Mouse (Mus musculus): ENCODE measurements around the gene Calu.
"Not testable (repeated sequence)": the region's sequence is repeated elsewhere in the genome, so short reads cannot be mapped to it uniquely, and the experiment has no call there.

Calu gene

DNA sequence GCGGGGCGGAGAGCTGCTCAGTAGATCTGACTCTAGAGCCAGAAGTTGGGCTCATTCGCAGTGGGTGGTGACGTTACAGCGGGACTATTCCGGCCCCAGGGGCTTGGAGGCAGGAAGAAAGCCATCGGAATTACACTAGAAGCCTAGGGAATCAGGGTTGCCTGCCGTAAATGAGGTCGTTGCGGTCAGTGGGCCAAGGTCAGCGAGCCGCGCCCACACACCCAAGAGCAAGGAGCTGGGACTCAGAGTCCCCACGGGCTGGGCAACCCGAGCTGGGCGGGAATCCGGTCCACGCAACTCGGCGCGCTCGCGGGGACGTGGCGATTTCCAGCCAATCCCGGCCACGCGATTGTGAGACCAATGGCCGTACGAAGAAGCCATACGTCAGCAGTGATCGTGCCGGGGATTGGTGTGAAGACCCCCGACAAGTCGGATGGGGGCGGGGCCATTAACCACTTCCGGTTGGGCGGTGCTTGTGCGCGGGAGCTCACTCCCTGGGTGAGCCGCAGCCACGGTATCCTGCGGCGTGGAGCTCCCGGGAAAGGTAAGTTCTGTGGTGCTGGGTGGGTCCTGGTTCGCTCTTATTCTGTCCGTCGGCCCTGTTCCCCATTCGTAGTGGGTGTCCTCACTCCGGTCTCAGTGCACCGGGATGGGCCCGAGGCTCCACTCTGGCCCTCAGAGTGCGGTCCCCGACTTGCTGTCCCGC, at the start of gene Calu:
TSS of gene Calu (plus strand) at position 405 of the 706 bp plus-strand sequence.
- peak; percentile 100 for DNase-seq

DNA sequence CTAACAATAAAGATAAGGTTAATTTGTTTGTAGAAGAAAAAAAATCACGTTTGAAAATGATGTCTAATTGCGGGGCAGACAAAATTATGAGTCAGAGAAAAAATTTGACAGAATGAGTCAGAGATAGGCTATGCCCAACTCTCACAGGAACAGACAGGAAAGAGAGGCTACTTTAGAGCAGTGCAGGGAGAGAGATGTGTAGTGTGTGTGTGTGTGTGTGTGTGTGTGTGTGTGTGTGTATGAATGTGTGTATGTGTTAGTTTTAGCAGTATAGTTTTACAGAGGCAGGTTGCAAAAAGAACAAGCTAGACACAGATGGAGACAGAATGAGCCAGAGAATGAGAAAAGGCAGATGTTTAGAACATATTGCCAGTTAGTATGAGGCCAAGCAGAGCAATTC, 48.8 kb upstream of the Calu start:
- no peak for DNase-seq

DNA sequence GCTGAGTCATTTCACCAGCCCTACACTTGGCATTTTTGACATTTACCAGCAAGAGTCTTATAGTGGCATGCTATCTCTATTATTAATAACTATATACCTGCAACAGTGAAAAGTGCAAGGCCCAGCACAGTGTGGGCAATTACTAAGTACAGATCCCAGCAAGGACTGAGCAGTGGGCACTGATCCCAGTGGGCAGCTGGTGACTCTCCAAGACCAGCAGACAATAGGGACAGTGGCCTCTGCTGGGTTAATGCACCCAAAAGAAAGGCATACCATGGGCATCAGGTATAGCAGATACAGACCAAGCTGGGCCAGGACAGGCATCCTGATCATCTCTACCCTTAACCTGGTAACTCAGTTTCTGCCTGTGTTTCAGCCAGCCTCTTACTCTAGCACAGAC, 44.6 kb upstream of the Calu start:
- no peak for DNase-seq

DNA sequence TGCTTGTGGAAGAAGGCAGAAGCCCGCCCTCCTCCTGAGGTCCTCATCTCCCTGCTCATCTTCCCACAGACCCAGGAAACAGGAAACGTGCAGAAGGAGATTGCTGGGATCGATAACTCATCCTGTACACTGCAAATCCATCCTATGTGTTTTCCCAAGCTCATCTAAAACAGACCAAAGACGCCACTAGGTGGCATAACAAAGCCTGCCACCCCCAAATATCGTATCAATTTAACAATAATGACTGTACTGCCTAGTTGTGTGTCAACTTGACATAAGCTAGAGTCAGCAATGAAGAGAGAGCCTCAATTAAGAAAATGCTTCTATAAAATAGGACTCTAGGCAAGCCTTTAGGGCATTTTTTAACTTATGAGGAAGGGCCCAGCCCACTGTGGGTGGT, 44.1 kb upstream of the Calu start:
- no peak for DNase-seq

DNA sequence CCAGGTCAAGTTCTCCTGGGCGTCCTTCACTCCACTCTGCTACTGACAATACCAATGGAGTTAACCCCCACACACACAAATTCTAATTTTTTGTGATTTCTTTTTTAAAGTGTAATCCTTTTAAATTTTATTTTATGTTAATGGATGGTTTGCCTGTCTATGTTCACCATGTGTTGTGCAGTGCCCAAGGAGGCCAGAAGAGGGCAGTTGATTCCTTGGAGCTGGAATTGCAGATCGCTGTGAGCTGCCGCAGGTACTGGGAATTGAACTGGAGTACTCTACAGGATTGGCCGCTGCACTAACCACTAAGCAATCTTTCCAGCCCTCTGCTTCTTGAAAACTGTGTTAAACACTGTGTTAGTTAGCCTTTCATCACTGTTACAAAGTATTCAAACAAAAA, 42.4 kb upstream of the Calu start:
- DNase-seq = no peak

DNA sequence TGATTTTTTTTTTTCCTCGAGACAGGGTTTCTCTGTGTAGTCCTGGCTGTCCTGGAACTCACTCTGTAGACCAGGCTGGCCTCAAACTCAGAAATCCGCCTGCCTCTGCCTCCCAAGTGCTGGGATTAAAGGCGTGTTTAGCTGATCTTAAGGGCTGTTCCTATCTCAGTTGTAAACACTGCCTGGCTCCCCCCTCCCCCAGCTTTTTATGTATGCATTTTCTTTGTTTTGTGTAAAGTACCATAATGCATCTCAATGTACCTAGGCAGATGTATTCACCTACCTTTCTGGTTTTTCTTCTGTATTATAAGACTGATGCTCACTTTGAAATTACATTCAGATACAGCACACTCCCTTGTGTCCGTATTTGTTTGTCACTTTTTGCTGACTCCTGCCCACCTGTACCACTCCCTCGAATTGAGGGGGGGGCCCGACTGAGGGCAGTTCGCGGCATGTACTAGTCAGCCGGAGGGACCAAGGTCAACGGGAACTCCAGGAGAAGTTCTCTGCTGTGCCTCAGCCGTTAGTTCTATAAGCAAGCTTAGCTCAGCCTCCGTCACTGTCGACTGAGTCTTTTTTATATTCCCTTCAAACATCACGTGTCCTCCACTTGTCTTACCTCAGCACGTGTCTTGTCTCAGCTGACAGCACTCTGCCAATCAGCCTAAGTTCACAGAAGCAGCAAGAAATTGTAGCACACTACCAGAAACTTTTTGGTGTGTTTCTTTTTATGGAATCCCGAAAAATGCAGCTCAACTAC, 38.8 kb upstream of the Calu start:
- no peak for DNase-seq

DNA sequence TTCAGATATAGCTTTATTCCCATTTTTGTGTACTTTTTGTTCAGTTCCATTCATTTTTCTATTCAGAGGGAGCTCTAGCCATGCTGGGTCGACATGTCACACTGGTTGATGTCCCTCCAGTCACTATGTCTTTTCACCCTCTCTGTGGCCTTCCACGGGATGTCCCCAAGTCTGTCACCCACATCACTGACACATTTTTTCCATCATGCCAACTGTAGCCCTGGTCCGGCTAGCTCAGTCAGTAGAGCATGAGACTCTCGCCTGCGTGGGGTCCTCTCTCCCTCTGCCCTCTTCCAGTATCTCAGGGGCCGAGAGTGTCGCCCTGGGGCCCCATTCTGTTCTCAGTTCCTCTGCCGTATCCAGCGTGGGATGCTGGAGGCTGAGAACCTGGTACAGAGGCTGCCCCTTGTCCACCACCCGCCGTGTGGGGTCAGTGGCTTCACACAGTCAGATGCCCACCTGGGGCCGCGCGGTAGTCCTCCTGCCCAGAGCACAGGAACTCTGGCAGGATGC, 34.1 kb upstream of the Calu start:
- DNase-seq = no peak

DNA sequence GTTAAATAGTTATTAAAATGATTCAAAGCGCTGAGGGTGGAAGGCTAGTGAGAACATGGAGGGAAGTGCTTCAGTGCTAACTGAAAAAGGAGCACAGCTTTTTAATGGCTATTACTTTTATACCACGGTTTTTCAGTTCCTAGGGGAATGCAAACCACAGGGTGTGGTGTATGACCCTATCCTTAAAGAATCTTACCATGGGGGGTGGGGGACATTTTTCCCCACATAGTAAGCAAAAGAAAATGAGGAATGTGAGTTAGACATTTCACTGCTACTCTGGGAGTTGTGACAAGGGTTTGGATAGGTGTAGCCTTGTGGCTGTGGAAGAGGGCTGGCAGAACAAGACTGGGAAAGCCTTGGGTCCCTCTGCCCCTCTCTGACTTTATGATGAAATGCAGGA, 30.6 kb upstream of the Calu start:
- no peak for DNase-seq

DNA sequence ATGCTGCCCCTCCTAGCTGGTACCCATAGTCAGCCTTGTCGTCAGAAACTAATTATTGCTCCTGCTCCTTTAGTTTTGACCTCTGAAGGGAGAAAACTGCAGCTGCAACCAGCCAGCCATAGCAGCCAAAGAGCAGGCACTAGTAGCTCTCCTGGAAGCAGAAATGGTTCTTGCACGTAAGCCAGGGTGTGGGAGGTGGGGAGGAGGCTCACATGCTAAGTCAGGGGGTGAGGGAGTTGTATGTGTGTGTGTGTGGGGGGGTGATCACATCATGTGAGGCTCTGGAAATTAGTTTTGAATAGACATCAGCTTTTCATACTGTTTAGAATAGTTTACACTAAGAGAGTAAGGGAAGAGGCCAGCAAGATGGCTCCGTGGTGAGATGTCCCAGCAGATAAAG, 29.9 kb upstream of the Calu start:
- DNase-seq = no peak

DNA sequence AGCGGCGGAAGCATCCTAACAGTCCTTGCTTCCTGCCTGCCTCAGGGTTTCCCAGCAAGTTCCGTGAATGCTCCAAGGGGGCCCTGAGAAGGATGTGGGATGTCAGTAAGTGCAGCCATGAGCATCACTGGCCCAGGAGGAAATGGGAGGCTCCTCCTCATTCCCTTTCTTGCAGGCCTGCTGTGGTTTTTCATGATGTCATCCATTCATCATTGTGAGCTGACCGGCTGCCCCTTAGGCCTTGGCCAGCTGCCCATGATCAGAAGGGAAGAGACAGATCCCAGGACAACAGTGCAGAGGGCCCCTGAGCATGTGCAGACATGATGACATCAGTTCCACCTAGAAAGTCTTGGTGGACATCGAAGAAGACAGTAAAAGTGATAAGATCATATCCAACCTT, 29.0 kb upstream of the Calu start, which contains the start of gene Fam71f1:
TSS of gene Fam71f1 (plus strand) at position 262 of the 400 bp plus-strand sequence.
- peak; percentile 34 for DNase-seq

DNA sequence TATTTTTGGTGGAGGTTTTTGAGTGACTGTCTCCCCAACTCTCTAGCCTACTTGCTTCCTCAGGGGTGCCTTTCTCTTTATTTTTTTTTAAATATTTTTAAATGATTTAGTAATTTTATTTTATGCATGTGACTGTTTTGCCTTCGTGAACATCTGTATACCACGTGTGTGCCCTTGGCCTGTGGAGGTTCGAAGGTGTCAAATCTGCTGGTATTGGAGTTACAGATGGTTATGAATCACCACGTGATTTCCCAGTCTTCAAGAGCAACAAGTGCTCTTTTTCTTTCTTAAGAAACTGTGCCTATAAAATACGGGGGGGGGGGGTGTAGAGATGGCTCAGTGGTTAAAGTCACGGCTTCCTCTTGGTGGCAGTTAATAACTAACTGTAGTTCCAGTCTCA, 26.3 kb upstream of the Calu start:
- no peak for DNase-seq

DNA sequence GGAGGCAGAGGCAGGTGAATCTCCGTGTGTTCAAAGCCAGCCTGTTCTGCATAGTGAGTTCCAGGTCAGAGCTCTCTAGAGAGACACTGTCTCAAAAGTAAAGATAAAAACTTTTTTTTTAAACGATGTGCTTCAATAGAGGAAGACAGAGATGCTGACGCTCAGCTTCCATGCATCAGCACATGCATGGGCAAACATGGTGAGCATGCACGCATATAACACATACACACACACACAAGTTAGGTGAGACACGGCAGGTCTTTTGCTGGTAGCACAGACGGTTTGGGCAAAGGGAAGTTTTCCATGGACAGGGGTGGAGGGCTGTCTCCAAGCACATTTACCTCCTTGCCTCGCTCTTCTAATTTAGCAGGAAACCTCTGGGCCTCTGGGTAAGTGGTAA, 25.7 kb upstream of the Calu start:
- no peak for DNase-seq

DNA sequence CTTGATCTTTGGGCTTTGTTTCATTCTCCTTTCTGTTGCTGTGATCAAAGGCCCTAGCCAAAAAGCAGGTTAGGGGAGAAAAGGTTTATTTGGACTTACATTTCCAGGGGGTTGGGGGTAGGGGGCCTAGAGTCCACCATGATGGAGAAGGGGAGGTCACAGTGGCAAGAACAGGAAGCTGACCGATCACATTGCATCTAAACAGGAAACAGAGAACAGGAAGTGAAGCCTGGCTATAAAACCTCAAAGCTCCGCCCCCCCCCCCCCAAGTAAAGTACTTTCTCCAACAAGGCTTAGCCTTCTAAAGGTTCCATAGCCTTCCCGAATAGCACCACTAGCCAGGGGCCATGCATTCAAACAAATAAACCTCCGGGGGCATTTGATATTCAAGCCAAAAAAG, 25.1 kb upstream of the Calu start:
- no peak for DNase-seq

DNA sequence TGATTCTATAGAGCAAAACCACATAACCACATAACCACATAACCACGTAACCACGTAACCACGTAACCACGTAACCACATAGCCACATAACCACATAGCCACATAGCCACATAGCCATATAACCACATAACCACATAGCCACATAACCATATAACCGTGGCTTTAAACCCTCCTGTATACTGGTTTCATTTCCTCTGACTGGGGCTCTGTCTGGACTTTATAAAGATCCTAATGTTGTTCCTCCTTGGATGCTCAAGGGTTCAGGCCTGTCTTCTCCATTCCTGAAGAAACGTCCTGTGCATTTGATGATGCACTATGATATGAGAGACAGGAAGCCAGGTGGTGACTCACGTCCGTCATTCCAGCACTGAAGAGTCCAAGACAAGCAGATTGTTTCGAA, 20.9 kb upstream of the Calu start:
- no peak for DNase-seq

DNA sequence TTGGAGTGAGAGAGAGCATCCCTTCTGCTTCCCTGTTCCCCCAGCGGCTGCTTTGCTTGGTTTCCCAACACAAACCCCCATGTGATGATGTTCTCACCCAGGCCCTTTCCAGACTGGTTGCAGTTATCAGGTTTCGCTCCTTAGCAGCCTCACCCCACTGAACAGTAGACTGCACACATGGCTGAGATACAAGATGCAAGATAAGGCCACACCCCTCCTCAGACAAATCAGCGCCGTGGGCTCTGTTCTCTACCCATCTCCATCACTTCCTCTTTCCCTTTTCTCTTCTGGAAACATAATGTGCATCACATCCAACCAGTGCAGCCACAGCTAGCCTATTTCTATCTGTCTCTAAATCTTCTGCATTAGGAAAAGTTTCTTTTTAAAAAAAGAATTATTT, 18.4 kb upstream of the Calu start:
- DNase-seq = no peak

DNA sequence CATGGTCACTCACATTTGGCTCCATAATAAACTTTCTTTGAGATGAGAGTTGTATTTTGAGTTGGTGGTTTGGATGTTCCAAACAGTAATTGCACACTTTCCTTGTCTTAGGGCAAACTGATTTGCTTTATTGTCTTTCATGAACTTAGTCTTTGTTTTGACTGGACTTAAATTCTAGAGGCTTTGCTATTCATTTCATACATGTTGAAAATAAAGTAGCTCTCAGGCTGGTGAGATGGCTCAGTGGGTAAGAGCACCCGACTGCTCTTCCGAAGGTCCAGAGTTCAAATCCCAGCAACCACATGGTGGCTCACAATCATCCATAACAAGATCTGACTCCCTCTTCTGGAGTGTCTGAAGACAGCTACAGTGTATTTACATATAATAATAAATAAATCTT, 1.4 kb upstream of the Calu start:
- not testable (repeated sequence) for DNase-seq

DNA sequence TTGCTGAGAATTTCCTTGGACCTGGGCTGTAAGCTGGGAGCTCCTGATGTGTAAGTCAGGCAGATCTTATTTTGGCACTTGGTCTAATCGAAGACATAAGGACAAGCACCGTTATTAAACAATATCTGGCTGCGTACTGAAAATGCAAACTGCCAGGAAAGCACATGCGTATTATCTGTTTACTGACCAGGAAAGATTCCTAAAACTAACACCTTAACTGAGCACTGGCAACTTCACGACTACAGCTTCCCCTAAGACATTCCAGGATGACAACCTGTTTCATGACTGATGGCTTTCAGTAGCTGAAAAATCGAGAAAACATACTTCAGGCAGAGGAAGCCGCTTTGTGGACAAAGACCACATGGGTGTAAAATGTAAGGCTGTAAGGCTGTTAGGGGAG, 680 bp upstream of the Calu start:
- no peak for DNase-seq

DNA sequence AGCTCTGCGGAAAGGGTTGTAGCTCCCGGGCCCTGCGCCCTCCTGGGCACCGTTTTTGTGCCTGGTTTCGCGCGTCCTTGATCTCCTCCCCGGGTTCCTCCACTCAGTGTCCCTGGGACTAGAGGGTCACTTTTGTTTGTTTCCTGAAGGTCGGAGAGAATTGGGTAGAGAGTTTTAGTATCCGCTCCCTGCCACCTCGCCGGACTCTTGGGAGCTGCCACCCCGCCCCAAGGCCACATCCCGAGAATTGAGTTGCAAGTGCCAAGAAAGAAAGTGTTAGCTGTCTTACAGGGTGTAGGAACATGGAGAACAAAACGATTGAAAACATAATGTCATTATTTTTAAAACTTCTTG, 479 bp downstream of the Calu start:
- DNase-seq = no peak

DNA sequence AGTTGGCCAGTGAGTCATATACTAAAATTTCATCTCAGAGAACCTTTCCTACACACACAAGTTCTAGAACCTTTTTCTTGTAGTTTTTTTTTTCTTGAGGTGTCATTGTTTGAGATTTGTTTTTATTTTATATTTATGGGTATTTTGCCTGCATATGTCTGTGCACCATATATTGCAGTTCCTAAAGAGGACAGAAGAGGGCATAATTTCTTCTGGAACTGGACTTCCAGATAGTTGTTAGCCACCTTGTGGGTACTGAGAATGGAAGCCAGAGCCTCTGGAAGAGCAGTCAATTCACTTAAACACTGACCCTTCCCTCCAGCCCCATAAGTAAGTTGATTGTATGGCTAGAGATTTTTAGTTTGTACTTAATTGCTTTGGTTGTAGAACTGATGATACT, 3.7 kb downstream of the Calu start:
- DNase-seq = no peak

DNA sequence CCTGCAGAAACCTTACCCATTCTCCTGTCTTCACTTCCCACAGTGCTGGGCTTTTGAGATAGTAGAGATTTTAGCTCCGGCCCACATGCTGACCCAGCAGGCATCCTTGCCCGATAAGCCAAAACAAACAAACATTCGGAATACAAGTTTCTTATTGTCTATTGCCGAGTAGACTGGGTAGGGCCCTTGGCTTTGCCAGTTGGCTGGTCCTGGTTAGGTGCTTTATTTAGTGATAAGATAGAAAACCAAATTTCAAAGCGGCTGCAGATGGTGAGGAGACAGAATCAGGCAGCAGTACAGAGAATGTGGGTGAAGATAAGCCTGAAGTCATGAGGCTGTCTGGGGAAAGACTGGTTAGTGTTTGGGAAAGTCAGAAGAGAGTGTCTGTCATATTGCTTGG, 4.9 kb downstream of the Calu start:
- DNase-seq = no peak

DNA sequence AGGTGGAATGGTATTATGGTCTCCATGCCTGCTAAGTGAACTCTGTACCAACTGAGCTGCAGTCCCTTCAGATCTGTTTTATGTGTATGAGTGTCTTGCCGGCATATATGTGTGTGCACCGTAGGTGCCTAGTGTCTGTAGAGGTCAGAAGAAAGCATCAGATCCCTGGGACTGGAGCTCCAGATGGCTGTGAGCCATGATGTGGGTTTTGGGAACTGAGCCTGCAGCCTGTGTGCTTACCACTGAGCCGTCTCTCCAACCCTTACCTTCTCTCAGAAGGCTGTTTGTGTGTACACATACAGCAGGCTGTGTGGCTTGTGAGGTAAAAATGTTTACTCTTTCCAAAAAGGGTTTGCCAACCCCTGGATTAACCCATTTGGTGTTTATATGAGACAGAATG, 11.5 kb downstream of the Calu start:
- no peak for DNase-seq

DNA sequence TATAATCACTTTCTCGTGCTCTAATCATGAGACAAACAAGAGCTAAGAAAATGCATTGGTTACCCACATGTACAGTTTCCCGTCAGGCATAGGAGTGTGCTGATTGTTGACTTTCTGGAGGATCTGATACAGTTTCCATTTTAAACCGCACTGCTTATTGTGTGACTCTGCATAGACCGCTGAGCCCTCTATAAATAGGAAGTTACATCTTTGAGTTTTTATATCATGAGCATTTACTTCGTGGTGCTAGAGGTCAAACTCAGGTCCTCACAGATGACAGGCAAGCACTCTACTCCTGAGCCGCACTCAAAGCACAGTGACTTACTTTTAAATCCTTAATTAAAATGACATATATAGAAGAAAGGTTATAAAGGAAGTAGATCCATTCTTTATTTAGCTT, 12.3 kb downstream of the Calu start:
- DNase-seq = no peak

DNA sequence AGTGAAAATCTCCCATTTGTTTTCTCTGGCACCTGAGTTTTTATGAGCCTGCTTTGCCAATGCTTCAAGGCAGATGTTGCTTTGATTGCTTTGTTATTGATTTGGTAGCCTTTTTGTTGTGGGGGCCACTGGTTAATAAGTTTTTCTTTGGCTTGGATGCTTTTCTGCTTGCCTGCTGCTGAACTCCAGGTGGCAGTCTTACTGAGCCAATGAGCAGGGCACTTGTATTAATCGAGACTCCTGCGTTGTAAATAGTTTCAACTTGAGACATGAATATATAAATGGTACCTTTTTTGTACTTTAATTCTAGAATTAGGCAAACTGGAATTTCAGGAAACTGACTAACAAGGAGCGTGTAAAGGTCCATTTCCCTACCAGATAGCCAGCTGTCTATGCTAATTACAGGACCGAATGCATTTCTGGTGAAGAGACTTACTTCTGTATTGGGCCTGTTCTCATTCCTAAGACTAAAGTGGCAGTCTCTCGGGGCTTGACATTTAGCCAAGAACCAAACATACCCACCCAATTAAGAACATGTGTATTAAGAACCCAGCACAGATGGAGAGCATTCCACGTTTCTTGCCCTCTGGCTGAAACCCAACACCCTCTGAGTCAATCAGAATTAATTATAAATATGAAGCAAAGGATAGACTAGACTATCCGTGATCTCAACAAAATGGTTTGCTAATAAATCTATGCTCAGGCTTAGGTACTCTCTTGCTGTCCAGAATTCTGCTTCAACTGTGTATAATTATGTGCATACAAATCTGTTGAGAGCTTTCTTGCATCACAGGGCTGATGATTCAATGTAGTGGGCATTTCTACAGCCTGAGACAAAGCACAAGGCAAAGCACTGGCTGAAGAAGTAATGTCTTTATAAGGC, 14.6 kb downstream of the Calu start:
- peak; percentile 4 for DNase-seq

DNA sequence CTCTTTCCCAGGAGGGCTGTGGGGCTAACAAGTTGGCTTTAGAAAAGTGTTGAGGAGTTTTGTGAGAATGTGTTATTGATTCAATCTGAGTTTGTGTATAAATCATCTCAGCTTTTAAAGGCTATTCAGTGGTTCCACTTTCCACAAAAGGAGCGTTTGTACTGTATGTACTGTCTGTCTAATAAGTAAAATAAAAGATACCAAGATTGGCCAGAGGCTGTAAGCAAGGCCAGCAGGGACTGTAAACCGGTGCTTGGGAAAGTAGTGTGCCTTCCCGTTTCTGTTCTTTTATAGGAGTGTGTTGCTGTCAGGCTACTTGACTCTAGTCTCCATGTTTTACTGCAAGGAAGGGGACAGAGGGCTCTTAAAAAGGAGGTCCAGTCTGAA, 15.3 kb downstream of the Calu start:
- no peak for DNase-seq
